Mouse (Mus musculus) lung, adult 2 months (tissue): ENCODE measurements at regions not wholly inside any gene's neighbourhood (a gene's known extent, or its start where the extent isn't known, plus 50 kb on each side); places are given as distances from the start of the nearest gene placed in this dataset.

Experiments used
- CTCF ChIP-seq: fragments of 200-500 bp; IDR thresholded peaks from 2 replicates; pipeline ENCODE4 v1.5.1; 2011; ENCODE audit warnings: mild to moderate bottlenecking, low read length, control low read depth; ENCODE audit not compliant: insufficient read depth
- POLR2A ChIP-seq: fragments of 200-500 bp; IDR thresholded peaks from 2 replicates; pipeline ENCODE4 v1.6.1; 2011; ENCODE audit warnings: low read depth, mild to moderate bottlenecking, control low read depth, low read length, borderline replicate concordance; ENCODE audit errors: extremely low read depth

GRCm38 (mm10) chr2:124719820-124720478, 348.0 kb upstream of the Slc24a5 start:
- TF ChIP-seq CTCF = no peak
- TF ChIP-seq POLR2A = no peak
